Comparison of ENCODE assay signal across 20 mouse cellular contexts in the genomic region with DNA sequence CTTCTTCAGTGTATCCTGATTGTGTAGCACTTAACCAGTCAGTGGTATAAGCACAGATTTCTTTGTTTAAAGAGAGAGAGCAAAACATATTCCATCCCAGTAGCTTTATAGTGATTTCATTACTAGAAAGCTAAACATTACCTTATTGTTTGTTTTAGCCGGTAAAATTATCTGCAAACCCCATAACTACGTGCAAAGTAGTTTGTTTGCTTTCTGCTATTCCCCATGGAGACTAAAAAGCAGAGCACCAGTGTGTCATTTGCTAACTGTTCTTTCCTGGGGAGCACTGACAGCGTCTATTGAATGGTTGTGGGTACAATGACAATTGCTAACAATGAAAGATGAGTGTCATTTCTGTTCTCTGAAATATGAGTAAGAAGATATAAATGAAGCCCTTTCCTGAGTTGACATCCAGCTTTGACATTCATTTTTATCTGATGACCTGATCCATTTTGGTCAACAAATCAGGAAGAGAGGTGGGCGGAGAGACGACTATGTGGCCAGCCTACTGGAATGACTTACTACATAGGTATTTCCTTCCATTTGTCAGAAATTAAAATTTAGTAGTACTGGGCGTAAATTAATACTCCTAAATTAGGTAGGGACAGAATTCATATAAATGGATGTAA.
DNase-seq lines count a peak whose midpoint lies in the region; ATAC-seq and TF ChIP-seq lines count a peak whose summit lies in the region.
"Had no signal": no experiment of that assay in that cellular context is flagged by ENCODE, and none has a peak within 500 bp of the region (broad histone marks: within the 10 kb centered on the region; RNA-seq: fewer than 3 reads in every experiment).

No protein-coding gene starts in this region.

- no peak for TF ChIP-seq EP300 in liver, postnatal 0 days (IDR thresholded peaks at IDR 0.05; ENCODE audit: low read depth)

- H3K9ac ChIP-seq in intestine, embryonic 14.5 days (ENCODE audit: low read length): no peak overlapping the region
- no peak overlapping the region for H3K9ac ChIP-seq in intestine, postnatal 0 days (ENCODE audit: low read depth, low read length)
- H3K9ac ChIP-seq in liver, postnatal 0 days (replicated peaks): no peak overlapping the region
- no peak overlapping the region for H3K9ac ChIP-seq in liver, embryonic 12.5 days
- H3K9ac ChIP-seq in intestine, embryonic 15.5 days: no peak overlapping the region
- H3K9ac ChIP-seq: embryonic facial prominence, embryonic 12.5 days; kidney, embryonic 15.5 days; limb, embryonic 13.5 days; midbrain, embryonic 12.5 days had no signal

- H3K4me2 ChIP-seq in intestine, embryonic 14.5 days (ENCODE audit: low read length): no peak overlapping the region
- H3K4me2 ChIP-seq in intestine, postnatal 0 days (replicated peaks; ENCODE audit: low read depth): no peak overlapping the region
- H3K4me2 ChIP-seq in liver, postnatal 0 days (ENCODE audit: low read depth, low read length): no peak overlapping the region
- H3K4me2 ChIP-seq in liver, embryonic 12.5 days: no peak overlapping the region
- H3K4me2 ChIP-seq in intestine, embryonic 15.5 days (replicated peaks): no peak overlapping the region
- H3K4me2 ChIP-seq: embryonic facial prominence, embryonic 12.5 days; kidney, embryonic 15.5 days; limb, embryonic 13.5 days; midbrain, embryonic 12.5 days had no signal

- H3K4me3 ChIP-seq in intestine, embryonic 14.5 days (ENCODE audit: low read depth, low read length): no peak overlapping the region
- H3K4me3 ChIP-seq in intestine, postnatal 0 days (ENCODE audit: low read depth, low read length): no peak overlapping the region
- no peak overlapping the region for H3K4me3 ChIP-seq in liver, postnatal 0 days (ENCODE audit: low read depth, low read length)
- H3K4me3 ChIP-seq in liver, embryonic 12.5 days: no peak overlapping the region
- H3K4me3 ChIP-seq in intestine, embryonic 15.5 days (replicated peaks): no peak overlapping the region
- H3K4me3 ChIP-seq: embryonic facial prominence, embryonic 12.5 days; erythroblast, embryonic 14.5 days; gastrocnemius, adult 2 months; kidney, embryonic 15.5 days; limb, embryonic 13.5 days; midbrain, embryonic 12.5 days had no signal

- WGBS in intestine, embryonic 14.5 days: 60% methylated on average over 6 of the region's 6 CpGs
- 37% methylated on average over 6 of the region's 6 CpGs for WGBS in intestine, postnatal 0 days
- WGBS in liver, postnatal 0 days (ENCODE audit: insufficient replicate concordance): 65% methylated on average over 6 of the region's 6 CpGs
- 72% methylated on average over 6 of the region's 6 CpGs for WGBS in liver, embryonic 12.5 days (ENCODE audit: insufficient replicate concordance)
- WGBS in intestine, embryonic 15.5 days: 52% methylated on average over 6 of the region's 6 CpGs

- no peaks in the 10 kb centered on the region for H3K36me3 ChIP-seq in intestine, embryonic 14.5 days (ENCODE audit: control insufficient read depth, insufficient read depth, low read length)
- H3K36me3 ChIP-seq in intestine, postnatal 0 days (ENCODE audit: control insufficient read depth, insufficient read depth): no peaks in the 10 kb centered on the region
- no peaks in the 10 kb centered on the region for H3K36me3 ChIP-seq in liver, postnatal 0 days (replicated peaks; ENCODE audit: insufficient read depth, low read length)
- H3K36me3 ChIP-seq in liver, embryonic 12.5 days: no peaks in the 10 kb centered on the region
- H3K36me3 ChIP-seq in intestine, embryonic 15.5 days: no peaks in the 10 kb centered on the region
- H3K36me3 ChIP-seq: embryonic facial prominence, embryonic 12.5 days; kidney, embryonic 15.5 days; limb, embryonic 13.5 days; midbrain, embryonic 12.5 days had no signal

- no peak for DNase-seq in intestine, embryonic 14.5 days (ENCODE audit: low spot score)
- no peak for DNase-seq in liver, postnatal 0 days
- DNase-seq in 3T3-L1 (ENCODE audit: low read depth, low spot score): peak; percentile 76
- no peak for DNase-seq in gastrocnemius, adult 8-10 months (ENCODE audit: low spot score in 2 of 2)
- DNase-seq: cerebellum, adult 2 months; cerebellum, postnatal 25 days; gastrocnemius, adult 2 months; heart, postnatal 10 days; layer of hippocampus, adult 9-11 months; right cerebral cortex, postnatal 14 days had no signal

- H3K27ac ChIP-seq in intestine, embryonic 14.5 days (ENCODE audit: low read depth): no peak overlapping the region
- H3K27ac ChIP-seq in intestine, postnatal 0 days (ENCODE audit: low read depth, low read length): no peak overlapping the region
- peak overlapping the region; percentile 22; the same call in 1 of the 2 replicates for H3K27ac ChIP-seq in liver, postnatal 0 days (ENCODE audit: low read depth)
- H3K27ac ChIP-seq in liver, embryonic 12.5 days: no peak overlapping the region
- H3K27ac ChIP-seq in intestine, embryonic 15.5 days: no peak overlapping the region
- H3K27ac ChIP-seq: embryonic facial prominence, embryonic 12.5 days; gastrocnemius, adult 2 months; hindbrain, postnatal 0 days; kidney, embryonic 15.5 days; limb, embryonic 13.5 days; midbrain, embryonic 12.5 days had no signal

- ATAC-seq in intestine, embryonic 14.5 days (replicated peaks; ENCODE audit: low FRiP score, low TSS enrichment, low read depth): 0 out of 2 replicates have a peak, but pooled peaks have one; percentile 32
- no peak for ATAC-seq in intestine, postnatal 0 days
- peak; percentile 44; the same call in 1 of the 2 replicates for ATAC-seq in liver, postnatal 0 days
- ATAC-seq in liver, embryonic 12.5 days: no peak
- ATAC-seq in intestine, embryonic 15.5 days: peak; percentile 56
- ATAC-seq: forebrain, embryonic 14.5 days; hindbrain, postnatal 0 days had no signal

- peaks cover 3% of the 10 kb centered on the region; the same call in 1 of the 2 replicates for H3K4me1 ChIP-seq in intestine, embryonic 14.5 days (replicated peaks; ENCODE audit: control insufficient read depth, insufficient read depth, low read length)
- 0 out of 2 replicates have a peak, but pooled peaks cover 2% of the 10 kb centered on the region for H3K4me1 ChIP-seq in intestine, postnatal 0 days (replicated peaks; ENCODE audit: control insufficient read depth, insufficient read depth, low read length)
- peaks cover 16% of the 10 kb centered on the region for H3K4me1 ChIP-seq in liver, postnatal 0 days (ENCODE audit: insufficient read depth)
- peaks cover 8% of the 10 kb centered on the region for H3K4me1 ChIP-seq in liver, embryonic 12.5 days
- H3K4me1 ChIP-seq in intestine, embryonic 15.5 days (replicated peaks): no peaks in the 10 kb centered on the region; the same call in 1 of the 2 replicates

- no peak for TF ChIP-seq CTCF in intestine, postnatal 0 days (IDR thresholded peaks at IDR 0.05; ENCODE audit: low read depth)
- TF ChIP-seq CTCF in liver, postnatal 0 days (IDR thresholded peaks at IDR 0.05; ENCODE audit: low read depth): no peak

- H3K27me3 ChIP-seq in intestine, embryonic 14.5 days (replicated peaks; ENCODE audit: control insufficient read depth, insufficient read depth, low read length): no peaks in the 10 kb centered on the region
- no peaks in the 10 kb centered on the region for H3K27me3 ChIP-seq in intestine, postnatal 0 days (replicated peaks; ENCODE audit: control insufficient read depth, insufficient read depth, low read length)
- H3K27me3 ChIP-seq in liver, postnatal 0 days (ENCODE audit: insufficient read depth, low read length): no peaks in the 10 kb centered on the region
- H3K27me3 ChIP-seq in liver, embryonic 12.5 days (replicated peaks): no peaks in the 10 kb centered on the region
- no peaks in the 10 kb centered on the region for H3K27me3 ChIP-seq in intestine, embryonic 15.5 days (replicated peaks)
- H3K27me3 ChIP-seq: embryonic facial prominence, embryonic 12.5 days; kidney, embryonic 15.5 days; limb, embryonic 13.5 days; midbrain, embryonic 12.5 days had no signal

- no peaks in the 10 kb centered on the region for H3K9me3 ChIP-seq in intestine, embryonic 14.5 days (ENCODE audit: control insufficient read depth, low read length)
- no peaks in the 10 kb centered on the region for H3K9me3 ChIP-seq in intestine, postnatal 0 days (ENCODE audit: control insufficient read depth)
- no peaks in the 10 kb centered on the region for H3K9me3 ChIP-seq in liver, postnatal 0 days (ENCODE audit: low read length)
- no peaks in the 10 kb centered on the region for H3K9me3 ChIP-seq in liver, embryonic 12.5 days (replicated peaks)
- no peaks in the 10 kb centered on the region for H3K9me3 ChIP-seq in intestine, embryonic 15.5 days
- H3K9me3 ChIP-seq: embryonic facial prominence, embryonic 12.5 days; kidney, embryonic 15.5 days; limb, embryonic 13.5 days; midbrain, embryonic 12.5 days had no signal

Comparison
In these comparisons a context has a peak if more than half of its experiments do, and no peak if none do; other contexts are left out.
1. ATAC-seq: peak in intestine, embryonic 14.5 days (single experiment), liver, postnatal 0 days (single experiment) and intestine, embryonic 15.5 days (single experiment); none in intestine, postnatal 0 days (single experiment) and liver, embryonic 12.5 days (single experiment).